Mouse (Mus musculus) myocyte (in vitro differentiated cells): Measurements from ENCODE around the gene Ephb4. TPM values are rescaled to one million over a fixed set of nuclear protein-coding genes. Genes with fewer than 3 reads are reported as not detected.

Experiments
- H3K27me3 ChIP-seq: one replicate; pipeline ENCODE4 v1.6.1; 2011; ENCODE audit not compliant: control insufficient read depth, insufficient read depth, insufficient read length
- H3K36me3 ChIP-seq: one replicate; pipeline ENCODE4 v1.6.1; 2011; ENCODE audit not compliant: control insufficient read depth, insufficient read depth
- H3K4me2 ChIP-seq: one replicate; pipeline ENCODE4 v1.6.1; 2011; ENCODE audit warnings: low read depth, control low read depth
- H3K4me3 ChIP-seq: one replicate; pipeline ENCODE4 v1.5.1; 2011; ENCODE audit warnings: mild to moderate bottlenecking, control low read depth, moderate library complexity
- H3K79me2 ChIP-seq: one replicate; pipeline ENCODE4 v1.6.1; 2011; ENCODE audit not compliant: control insufficient read depth, insufficient read depth
- H3ac ChIP-seq: one replicate; pipeline ENCODE4 v1.6.1; 2011; ENCODE audit not compliant: control insufficient read depth, insufficient read length
- CEBPB ChIP-seq: IDR thresholded peaks from 2 replicates; pipeline ENCODE4 v1.6.1; 2011; ENCODE audit warnings: mild to moderate bottlenecking, moderate library complexity; ENCODE audit not compliant: poor library complexity, insufficient read depth, severe bottlenecking
- E2F4 ChIP-seq: IDR thresholded peaks from one replicate; pipeline ENCODE4 v1.6.1; 2011; ENCODE audit warnings: mild to moderate bottlenecking, control low read depth, moderate library complexity; ENCODE audit not compliant: insufficient read depth
- MAX ChIP-seq: IDR thresholded peaks from one replicate; pipeline ENCODE4 v1.6.1; 2011; ENCODE audit warnings: low read depth, mild to moderate bottlenecking, control low read depth
- MYOD1 ChIP-seq, 3 experiments: IDR thresholded peaks; one replicate each; pipeline ENCODE4 v1.6.1; 2011; ENCODE audit warnings: control low read depth in 2 of 3, low read depth in 2 of 3, mild to moderate bottlenecking in 2 of 3, moderate library complexity in 1 of 3; ENCODE audit not compliant: insufficient read length in 2 of 3, control insufficient read depth in 1 of 3
- MYOG ChIP-seq, 3 experiments: IDR thresholded peaks; one replicate each; pipeline ENCODE4 v1.6.1; 2011; ENCODE audit warnings: control low read depth in 2 of 3, low read depth in 2 of 3, mild to moderate bottlenecking in 2 of 3; ENCODE audit not compliant: insufficient read length in 2 of 3, control insufficient read depth in 1 of 3, insufficient read depth in 1 of 3
- POLR2A ChIP-seq: IDR thresholded peaks from one replicate; pipeline ENCODE4 v1.6.1; 2011; ENCODE audit warnings: low read depth, mild to moderate bottlenecking, control low read depth, moderate library complexity; ENCODE audit not compliant: insufficient read length
- POLR2AphosphoS2 ChIP-seq: IDR thresholded peaks from one replicate; pipeline ENCODE4 v1.6.1; 2011; ENCODE audit warnings: low read depth, control low read depth; ENCODE audit not compliant: insufficient read length
- REST ChIP-seq: IDR thresholded peaks from one replicate; pipeline ENCODE4 v1.6.1; 2011; ENCODE audit warnings: mild to moderate bottlenecking, control low read depth, moderate library complexity; ENCODE audit not compliant: insufficient read depth, insufficient read length
- SRF ChIP-seq: IDR thresholded peaks from one replicate; pipeline ENCODE4 v1.6.1; 2011; ENCODE audit warnings: low read depth; ENCODE audit not compliant: control insufficient read depth, insufficient read length
- TCF12 ChIP-seq: IDR thresholded peaks from one replicate; pipeline ENCODE4 v1.6.1; 2011; ENCODE audit warnings: mild to moderate bottlenecking, control low read depth; ENCODE audit not compliant: poor library complexity, insufficient read depth, severe bottlenecking
- TCF3 ChIP-seq: IDR thresholded peaks from one replicate; pipeline ENCODE4 v1.6.1; 2011; ENCODE audit warnings: low read depth, control low read depth; ENCODE audit not compliant: insufficient read length
- USF1 ChIP-seq: IDR thresholded peaks from one replicate; pipeline ENCODE4 v1.6.1; 2011; ENCODE audit warnings: low read depth, mild to moderate bottlenecking, control low read depth, moderate library complexity
- polyA plus RNA-seq: library from polyadenylated mRNA; unstranded; fragments of >200 nt; fragmentation: generic; extraction: Trizol; gene quantifications from one replicate; pipeline ENCODE4 v1.2.1, GENCODE M21; 2012; ENCODE audit warnings: missing spikeins

The Ephb4 gene
- polyA plus RNA-seq, 1 experiment, result 17.8 TPM

DNA sequence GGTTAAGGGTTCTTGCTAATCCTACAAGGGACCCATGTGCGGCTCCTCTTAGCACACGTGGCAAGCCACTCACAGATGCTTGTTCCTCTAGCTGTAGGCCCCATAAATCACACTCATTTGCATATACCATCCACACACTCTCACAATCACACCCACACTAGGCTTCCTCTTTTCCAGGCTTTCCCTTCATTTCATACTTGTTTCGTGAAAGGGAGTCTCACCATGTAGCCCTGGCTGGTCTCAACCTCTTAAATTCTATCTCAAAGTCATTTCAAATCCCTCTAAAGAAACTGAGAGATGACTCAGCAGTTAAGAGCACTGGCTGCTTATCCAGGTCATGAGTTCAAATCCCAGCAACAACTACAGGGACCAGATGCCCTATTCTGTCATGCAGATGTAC lies 44.1 kb upstream of the Ephb4 start:
- H3ac ChIP-seq, result no peak overlapping the region
- no peaks in the 10 kb centered on the region for H3K27me3 ChIP-seq
- TF ChIP-seq POLR2AphosphoS2, result no peak
- TF ChIP-seq SRF, result no peak
- no peak for TF ChIP-seq TCF12
- TF ChIP-seq MYOD1 (IDR thresholded peaks at IDR 0.05; ENCODE audit: control insufficient read depth in 1 of 3, insufficient read length in 2 of 3, low read depth in 2 of 3), result no peak
- TF ChIP-seq CEBPB, result no peak
- TF ChIP-seq TCF3, result no peak
- TF ChIP-seq POLR2A, result no peak
- TF ChIP-seq E2F4, result no peak
- no peak for TF ChIP-seq MYOG (IDR thresholded peaks at IDR 0.05; ENCODE audit: control insufficient read depth in 1 of 3, insufficient read depth in 1 of 3, insufficient read length in 2 of 3, low read depth in 2 of 3)
- no peak for TF ChIP-seq MAX
- TF ChIP-seq REST, result no peak
- no peak for TF ChIP-seq USF1
- H3K4me2 ChIP-seq, result peak overlapping the region; percentile 79
- peaks cover 20% of the 10 kb centered on the region for H3K36me3 ChIP-seq
- H3K4me3 ChIP-seq, result peak overlapping the region; percentile 78
- H3K79me2 ChIP-seq, result peaks cover 59% of the 10 kb centered on the region

DNA sequence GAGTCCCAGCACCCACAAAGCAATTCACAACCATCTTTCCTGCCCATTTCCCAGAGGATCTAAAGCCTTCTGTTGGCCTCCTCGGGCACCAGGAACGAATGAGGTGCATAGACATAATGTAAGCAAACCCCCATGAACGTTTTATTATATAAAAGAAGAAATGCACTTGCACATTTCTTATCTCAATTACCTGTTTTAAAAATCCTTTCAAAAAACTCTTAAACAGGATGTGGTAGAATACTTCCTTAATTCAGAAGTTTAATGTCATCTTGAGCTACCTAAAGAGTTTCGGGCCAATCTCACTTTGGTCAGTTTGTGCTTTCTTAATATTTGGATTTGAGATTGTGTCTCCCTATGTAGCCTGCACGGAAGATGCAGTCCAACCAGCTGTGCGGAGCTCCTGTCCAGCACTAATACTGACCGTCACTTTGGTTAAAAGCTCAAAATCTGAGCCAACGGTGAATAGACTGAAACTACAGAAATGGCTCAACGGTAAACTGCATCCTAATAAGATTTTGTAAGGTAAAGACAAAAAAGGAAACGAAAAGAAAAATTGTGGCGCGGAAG lies 43.4 kb upstream of the Ephb4 start:
- peaks cover 59% of the 10 kb centered on the region for H3K79me2 ChIP-seq
- peak overlapping the region; percentile 78 for H3K4me3 ChIP-seq
- TF ChIP-seq SRF (no peak), POLR2A (no peak), USF1 (no peak), POLR2AphosphoS2 (no peak), MYOD1 (IDR thresholded peaks at IDR 0.05; ENCODE audit: control insufficient read depth in 1 of 3, insufficient read length in 2 of 3, low read depth in 2 of 3) (no peak), TCF3 (no peak), REST (no peak), MYOG (IDR thresholded peaks at IDR 0.05; ENCODE audit: control insufficient read depth in 1 of 3, insufficient read depth in 1 of 3, insufficient read length in 2 of 3, low read depth in 2 of 3) (no peak), TCF12 (no peak)
- peak overlapping the region; percentile 79 for H3K4me2 ChIP-seq
- H3ac ChIP-seq, result peak overlapping the region; percentile 50
- H3K36me3 ChIP-seq, result peaks cover 20% of the 10 kb centered on the region
- no peaks in the 10 kb centered on the region for H3K27me3 ChIP-seq

DNA sequence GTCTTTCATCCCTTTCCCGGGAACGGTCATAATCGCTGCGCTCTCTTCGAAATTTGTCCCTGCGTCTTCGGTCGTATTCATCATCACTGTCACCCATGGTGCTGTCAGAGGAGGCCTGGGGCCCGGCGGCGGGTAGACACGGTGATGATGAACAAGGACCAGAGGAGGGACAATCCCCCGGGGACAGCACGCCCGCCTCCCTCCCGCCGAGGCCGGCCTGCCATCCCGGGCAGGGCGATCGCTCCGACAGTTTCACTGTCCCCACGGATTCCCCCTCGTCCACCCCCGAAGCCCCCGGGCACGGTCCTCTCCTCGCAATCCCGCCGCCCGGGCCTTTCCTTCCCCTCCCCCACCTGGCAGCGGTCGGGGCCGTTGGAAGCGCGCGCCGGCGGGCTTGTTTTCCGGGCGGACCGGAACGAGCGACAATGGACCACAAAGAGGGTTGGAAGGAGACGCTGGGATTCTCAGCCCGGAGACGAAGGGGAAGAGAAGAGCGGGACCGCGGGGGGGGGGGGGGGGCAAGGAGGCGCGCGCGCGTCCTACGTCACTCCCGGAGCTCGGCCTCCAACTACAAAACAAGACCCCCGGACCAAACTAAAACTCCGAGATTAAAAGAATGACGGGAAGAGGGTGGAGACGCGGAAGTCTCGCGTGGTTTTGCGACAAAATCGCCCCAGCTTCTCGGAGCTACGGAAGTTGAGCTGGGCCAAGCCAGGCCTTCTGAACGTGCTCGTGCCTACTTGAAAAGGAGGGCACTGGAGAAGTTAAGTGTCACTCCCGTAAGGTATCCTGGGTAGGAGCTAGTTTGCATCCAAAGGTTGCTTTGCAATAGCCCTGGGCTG lies 42.6 kb upstream of the Ephb4 start, which contains the start of gene Srrt:
Gene Srrt, minus strand, starts transcription at position 604 of the 842 bp plus-strand sequence.
- peaks cover 62% of the 10 kb centered on the region for H3K79me2 ChIP-seq
- TF ChIP-seq SRF (no peak), MYOD1 (IDR thresholded peaks at IDR 0.05; ENCODE audit: control insufficient read depth in 1 of 3, insufficient read length in 2 of 3, low read depth in 2 of 3) (no peak), POLR2A (peak; percentile 63), REST (no peak), TCF12 (no peak), USF1 (no peak), CEBPB (no peak), MYOG (IDR thresholded peaks at IDR 0.05; ENCODE audit: control insufficient read depth in 1 of 3, insufficient read depth in 1 of 3, insufficient read length in 2 of 3, low read depth in 2 of 3) (no peak), E2F4 (no peak), MAX (no peak), POLR2AphosphoS2 (peak; percentile 77), TCF3 (no peak)
- H3ac ChIP-seq, result peak within 1 kb of the TSS; percentile 50
- H3K36me3 ChIP-seq, result peaks cover 20% of the 10 kb centered on the region
- H3K4me3 ChIP-seq, result peak within 1 kb of the TSS; percentile 78
- H3K4me2 ChIP-seq, result peak within 1 kb of the TSS; percentile 94
- H3K27me3 ChIP-seq, result no peaks in the 10 kb centered on the region

DNA sequence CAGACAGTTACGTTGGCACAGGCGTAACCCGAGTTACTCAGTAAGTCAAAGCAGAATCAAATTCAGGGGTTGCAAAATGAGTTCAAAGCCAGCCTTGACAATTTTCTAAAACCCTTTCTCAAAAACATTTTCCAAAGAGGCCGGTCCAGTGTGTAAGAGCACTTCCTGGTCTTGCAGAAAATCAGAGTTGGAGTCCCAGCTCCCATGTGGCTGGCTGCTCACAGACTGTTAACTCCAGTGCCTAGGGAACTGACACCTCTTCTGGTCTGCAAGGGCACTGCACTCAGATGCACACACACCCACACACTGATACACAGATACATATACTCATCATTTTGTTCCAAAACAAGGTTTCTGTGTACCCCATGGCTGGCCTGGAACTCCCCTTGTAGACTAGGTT lies 41.6 kb upstream of the Ephb4 start:
- Histone ChIP-seq H3K79me2 (peaks cover 62% of the 10 kb centered on the region), H3K4me3 (peak overlapping the region; percentile 78), H3K36me3 (peaks cover 11% of the 10 kb centered on the region), H3K27me3 (no peaks in the 10 kb centered on the region), H3K4me2 (peak overlapping the region; percentile 94), H3ac (no peak overlapping the region)
- peak; percentile 35 for TF ChIP-seq POLR2AphosphoS2
- TF ChIP-seq USF1, result no peak
- no peak for TF ChIP-seq MYOG (IDR thresholded peaks at IDR 0.05; ENCODE audit: control insufficient read depth in 1 of 3, insufficient read depth in 1 of 3, insufficient read length in 2 of 3, low read depth in 2 of 3)
- no peak for TF ChIP-seq E2F4
- no peak for TF ChIP-seq REST
